Mouse (Mus musculus) erythroblast, adult 5-6 weeks (primary cell): Measurements from ENCODE around the gene Sap25. TPM values are rescaled to one million over a fixed set of nuclear protein-coding genes. Genes with fewer than 3 reads are reported as not detected.

Source experiments
- ATAC-seq: replicated peaks from 2 replicates; pipeline ENCODE4 v1.8.0; 2016; ENCODE audit warnings: moderate number of reproducible peaks, mild to moderate bottlenecking, moderate TSS enrichment, inconsistent platforms; ENCODE audit not compliant: poor library complexity, low FRiP score, severe bottlenecking
- total RNA-seq, 2 experiments: library from RNA; stranded (forward) in 1 of 2; stranded (reverse) in 1 of 2; fragments of 150-400 nt in 1 of 2; fragments of 200-764, 138-1000 nt in 1 of 2; gene quantifications; 2 replicates each; pipeline versions ENCODE4 v1.2.3 to v1.2.4; 2015 to 2017; ENCODE audit warnings: low replicate concordance in 2 of 2

Sap25 gene
- total RNA-seq, 2 experiments from 2014 or later, result 4.8 to 11.0 TPM

DNA sequence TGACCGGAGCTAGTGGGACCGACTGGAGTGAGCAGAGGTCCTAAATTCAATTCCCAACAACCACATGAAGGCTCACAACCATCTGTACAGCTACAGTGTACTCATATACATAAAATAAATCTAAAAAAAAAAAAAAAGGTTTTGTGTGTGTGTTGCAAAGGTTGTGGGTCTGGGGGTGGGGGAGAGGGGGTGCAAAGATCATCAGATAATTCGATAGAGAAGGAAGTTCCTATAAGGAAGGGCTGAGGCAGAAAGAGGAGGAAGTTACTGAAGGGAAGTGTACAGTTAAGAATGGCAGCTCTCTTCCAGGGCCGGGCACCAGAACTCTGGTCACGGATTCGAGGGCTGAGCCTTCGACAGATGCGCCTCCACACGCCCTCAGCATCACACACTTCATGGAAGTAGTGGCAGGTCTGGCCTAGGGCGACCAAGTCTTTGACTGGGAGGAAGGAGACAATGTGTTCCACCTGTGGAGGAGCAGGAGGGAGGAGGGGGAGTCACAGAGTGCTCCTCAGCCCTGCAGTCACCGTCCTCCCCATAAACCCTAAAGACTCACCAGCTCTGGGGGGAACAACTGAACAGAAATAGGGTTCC is 17.1 kb upstream of the Sap25 start:
- no peak for ATAC-seq

DNA sequence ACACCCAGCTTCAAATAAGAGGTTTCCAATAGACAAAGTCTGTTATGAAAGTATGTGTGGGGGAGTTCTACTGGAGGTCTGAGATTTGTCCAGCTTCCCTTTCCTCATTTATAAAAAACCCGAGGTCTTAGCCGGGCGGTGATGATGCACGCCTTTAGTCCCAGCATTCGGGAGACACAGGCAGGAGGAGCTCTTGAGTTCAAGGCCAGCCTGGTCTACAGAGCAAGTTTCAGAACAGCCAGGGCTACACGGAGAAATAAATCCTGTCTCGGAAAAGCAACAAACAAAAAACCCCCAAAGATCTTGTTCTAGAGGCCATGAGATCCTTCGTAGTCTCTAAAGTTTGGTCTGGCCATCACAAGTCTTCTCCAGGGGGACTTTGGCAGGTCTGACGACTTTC is 13.1 kb upstream of the Sap25 start:
- ATAC-seq, result no peak

DNA sequence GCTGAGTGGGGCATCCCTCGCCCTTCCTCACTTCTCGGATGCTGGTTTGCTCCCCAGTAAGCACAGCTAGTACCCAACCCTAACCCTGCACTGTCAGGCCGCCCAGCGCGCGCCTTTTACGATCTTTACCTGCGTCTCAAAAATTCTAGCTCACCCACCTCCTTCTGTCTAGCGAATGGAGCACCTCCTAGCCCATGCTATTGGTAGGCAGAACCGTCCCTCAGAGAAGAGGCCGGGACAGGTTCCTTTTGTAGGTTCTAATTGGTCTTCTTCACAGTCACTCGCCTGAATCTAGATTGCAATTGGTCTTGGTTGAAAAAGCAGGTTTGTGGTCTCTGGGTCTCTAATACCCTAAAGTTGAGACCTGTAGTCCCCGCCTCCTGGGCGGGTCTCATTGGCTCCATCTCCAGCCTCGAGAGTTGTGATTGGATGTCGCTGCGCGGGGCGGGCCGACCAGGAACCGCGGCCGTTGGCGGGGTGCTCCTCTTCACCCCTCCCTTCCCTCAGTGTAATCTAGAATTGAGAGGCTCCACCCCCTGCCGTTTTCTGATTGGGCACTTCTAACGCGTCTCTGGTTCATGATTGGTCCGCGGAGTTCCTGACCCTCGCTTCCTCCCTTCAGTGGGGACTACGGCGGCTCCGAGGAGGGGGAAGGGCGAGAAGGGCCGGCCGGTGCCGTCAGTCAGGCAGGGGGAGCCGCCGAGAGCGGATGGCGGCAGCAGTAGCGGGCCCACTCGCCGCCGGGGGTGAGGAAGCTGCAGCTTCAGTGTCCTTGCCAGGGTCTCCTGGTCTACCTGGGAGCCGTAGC is 12.4 kb upstream of the Sap25 start, which contains the start of the genes Fbxo24, Lrch4 and Gm20605:
TSS of gene Fbxo24 (minus strand) at position 505 of the 808 bp plus-strand sequence.
TSS of gene Lrch4 (plus strand) at position 624 of the 808 bp plus-strand sequence.
TSS of gene Gm20605 (plus strand) at position 678 of the 808 bp plus-strand sequence.
- ATAC-seq, result peak; percentile 90

DNA sequence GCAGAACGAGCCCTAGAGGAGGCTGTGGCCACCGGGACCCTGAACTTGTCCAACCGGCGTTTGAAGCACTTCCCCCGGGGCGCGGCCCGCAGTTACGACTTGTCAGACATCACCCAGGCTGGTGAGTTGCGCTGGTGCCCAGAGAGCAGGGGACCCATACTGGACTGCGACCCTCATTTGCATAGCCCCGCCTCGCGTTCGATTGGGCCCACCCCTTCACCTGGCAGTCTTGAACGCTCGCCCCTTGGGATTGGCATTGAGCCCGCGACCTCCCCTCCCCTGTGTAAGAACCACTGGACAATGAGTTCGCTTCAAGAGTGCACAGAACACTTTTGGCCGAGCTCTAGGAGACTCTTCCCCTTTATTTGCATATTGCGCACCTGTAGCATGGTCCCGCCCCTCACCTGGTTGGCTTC is 11.8 kb upstream of the Sap25 start:
- peak; percentile 26; the same call in 1 of the 2 replicates for ATAC-seq

DNA sequence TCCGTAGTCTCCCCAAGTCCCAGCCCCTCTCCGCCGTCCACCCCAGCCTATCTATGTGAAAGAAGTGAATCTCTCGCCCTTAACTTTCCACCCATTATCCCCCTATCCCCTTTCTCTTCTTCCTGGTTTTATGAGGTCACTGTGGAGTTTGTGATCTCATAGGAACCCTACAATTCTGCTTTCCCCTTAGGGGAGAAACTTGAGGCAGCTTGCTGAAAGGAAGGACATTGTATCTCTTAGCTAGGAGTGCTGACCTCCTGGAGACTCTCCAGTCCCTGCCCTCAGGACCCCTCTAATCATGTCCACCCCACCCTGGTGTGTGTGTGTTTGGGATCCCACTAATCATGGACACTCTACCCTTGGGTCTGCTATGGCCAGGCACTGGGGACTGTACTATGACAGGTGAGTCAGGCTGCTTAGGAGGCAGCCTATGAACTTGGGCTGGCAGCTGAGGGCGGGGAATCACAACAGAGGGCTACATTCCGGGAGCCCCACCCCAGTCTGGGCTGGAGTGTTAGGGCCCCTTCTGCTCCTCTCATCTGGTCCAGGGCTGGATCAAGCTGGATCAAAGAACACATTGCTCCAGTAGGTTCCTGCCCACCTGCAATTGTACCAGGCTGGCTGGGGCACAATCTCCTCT is 11.1 kb upstream of the Sap25 start:
- no peak for ATAC-seq

DNA sequence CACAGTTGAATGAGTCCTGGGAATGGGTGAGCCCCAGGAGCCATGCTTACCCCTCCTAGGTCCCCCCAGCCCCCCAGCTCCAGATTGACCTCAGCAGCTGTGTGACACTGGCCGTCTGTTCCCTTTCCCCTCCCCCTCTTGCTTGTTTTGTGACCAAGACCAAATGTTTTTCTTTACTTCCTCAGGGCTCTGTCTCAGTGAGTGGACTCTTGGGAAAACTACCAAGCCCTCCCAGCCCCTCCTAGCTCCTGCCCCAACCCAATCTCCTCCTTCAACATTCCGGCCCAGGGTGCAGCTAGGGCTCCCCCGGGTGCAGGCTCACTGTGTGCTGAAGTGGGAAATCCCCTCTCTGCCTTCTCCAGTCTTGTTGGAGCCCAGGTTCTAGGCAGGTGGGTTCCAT is 10.5 kb upstream of the Sap25 start:
- ATAC-seq, result no peak

DNA sequence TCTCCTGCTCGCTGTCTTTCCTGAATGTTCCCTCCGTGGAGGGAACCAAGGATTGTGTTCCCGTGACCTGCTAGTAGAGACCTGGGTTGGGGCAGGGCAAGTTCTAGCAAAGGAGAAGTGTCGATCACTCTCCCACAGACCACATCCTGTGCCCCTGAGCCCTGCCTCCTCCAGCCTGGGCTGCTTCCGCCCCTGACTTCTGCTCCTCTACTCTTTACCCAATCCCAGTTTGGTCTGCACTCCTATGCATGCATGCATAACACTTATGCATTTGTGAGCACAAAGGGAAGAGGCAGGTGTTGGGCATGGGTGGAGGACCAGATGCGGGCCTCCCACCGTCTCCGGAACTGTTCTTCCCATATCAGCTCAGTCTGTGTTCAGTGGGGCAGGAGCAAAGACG is 10.0 kb upstream of the Sap25 start:
- no peak for ATAC-seq

DNA sequence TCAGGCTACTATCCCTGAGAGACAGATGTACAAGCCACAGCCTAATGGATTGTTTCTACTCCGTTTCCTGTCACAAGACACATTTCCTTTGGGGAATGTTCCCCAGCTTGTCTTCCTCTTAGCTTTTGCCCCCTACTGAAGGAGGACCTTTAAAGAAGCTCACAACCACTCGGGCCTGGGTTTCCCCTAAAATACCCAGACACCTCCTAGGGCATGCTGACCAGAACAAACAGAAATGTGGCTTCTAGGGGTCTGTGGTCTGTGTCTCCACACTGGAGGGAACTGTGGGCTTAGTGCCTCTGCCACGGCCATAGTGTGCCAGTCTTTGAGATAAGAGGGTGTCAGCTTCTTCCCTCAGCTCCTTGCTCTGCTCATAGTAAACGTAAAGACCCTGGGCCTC is 9.5 kb upstream of the Sap25 start:
- no peak for ATAC-seq

DNA sequence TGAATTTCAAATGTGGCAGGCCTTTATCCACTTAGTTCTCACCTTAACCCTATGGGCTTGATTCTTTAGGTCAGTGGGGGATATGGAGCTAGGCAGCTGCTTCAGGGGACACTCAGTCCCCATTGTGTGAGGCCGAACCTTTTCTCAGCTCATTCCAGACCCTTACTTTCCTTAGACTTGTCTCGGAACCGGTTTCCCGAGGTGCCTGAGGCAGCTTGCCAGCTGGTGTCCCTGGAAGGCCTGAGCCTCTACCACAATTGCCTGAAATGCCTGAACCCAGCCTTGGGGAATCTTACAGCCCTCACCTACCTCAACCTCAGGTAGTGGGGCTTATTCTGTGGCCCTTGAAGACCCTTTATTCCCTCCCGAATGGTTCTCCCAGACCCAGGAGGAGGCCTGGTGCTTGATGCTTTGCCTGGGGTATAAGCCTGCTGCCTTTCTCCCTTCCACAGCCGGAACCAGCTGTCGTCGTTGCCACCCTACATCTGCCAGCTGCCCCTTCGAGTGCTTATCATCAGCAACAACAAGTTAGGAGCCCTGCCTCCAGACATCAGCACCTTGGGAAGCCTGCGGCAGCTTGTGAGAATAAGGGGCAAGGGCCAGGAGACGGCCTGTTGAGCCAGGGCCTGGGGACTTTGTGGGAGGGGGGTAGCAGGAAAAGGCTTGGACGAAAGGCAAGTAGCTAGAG is 7.6 kb upstream of the Sap25 start:
- ATAC-seq, result no peak

DNA sequence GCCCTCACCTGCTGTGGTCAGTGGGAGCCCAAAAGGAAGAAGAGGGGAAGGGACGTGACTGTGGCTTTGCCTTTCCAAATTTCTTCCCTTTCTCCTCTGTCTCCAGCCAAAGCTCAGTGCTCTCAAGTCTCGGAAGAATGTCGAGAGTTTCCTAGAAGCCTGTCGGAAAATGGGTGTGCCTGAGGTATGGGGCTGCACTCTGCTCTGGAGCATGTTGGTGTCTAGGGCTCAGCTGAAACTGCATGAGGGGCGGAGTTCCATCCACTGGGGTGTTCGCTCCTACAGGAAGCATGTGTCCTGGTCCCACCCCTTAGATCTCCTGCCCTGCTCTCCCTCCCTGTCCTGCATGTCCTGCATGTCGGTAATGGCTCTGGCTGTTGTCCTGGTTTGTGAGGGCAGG is 1.7 kb upstream of the Sap25 start:
- ATAC-seq, result no peak

DNA sequence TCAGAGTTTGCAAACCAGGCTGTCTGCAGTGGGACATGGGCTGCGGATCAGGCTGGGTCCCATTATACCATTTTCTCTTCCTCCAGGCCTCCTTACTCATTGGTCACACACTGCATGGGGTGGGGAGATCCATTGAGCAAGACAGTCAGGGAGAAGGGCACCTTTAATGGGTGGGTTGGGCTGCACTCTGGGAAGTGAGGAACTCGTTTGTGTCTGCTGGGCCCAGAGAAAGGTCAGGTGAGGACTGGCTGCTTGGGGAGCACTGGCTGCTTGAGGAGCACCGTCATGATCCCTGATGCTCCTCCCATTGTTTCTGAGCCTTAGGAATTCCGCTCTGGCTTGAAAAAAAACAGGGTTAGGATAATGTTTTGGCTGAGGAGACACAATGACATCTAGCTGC is 1.8 kb downstream of the Sap25 start:
- ATAC-seq, result no peak

DNA sequence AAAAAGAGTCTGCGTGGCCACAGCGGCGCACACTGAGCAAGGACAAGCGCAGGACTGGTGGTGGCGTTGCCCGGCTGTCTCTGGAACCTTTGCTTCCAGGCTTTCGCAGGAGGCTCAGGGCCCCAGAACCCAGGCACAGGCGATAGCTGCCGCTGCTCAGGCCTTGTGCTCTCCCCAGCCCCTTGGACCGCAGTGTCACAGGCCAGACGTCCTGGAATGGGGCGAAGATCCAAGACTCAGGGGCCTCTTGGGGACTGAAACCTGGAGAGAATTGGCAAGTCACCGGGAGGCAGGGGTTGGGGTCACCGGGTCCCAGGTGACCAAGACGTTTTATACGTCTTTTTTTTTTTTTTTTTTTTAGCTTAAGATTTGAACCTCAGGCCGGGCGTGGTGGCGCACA is 3.4 kb downstream of the Sap25 start:
- no peak for ATAC-seq

DNA sequence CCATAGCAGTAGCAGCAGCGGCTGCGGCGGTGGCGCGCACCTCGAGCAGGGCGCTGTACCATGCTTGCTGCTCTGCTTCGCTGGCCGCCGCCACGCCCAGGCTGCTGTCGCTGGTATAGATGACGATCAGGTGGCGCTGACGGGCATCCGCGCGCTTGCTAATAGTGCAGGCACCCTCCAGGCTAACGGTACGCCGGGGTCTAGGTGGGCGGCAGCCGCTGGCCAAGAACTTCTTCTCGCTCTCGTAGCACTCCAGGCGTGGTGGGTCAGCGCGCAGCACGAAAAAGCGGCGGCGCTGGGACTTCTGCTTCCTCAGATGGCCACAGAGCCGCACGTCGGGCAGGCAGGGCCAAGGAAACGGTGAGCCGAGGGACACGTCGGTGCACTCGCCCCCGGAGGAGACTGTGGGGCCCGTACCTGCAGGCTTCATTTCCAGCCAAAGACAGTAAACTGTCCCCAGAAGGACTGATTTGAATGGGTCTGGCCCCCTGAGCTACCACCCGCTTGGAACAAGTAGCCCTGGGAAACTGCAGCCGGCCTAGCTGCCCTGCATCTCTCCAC is 4.0 kb downstream of the Sap25 start:
- ATAC-seq, result peak; percentile 48

DNA sequence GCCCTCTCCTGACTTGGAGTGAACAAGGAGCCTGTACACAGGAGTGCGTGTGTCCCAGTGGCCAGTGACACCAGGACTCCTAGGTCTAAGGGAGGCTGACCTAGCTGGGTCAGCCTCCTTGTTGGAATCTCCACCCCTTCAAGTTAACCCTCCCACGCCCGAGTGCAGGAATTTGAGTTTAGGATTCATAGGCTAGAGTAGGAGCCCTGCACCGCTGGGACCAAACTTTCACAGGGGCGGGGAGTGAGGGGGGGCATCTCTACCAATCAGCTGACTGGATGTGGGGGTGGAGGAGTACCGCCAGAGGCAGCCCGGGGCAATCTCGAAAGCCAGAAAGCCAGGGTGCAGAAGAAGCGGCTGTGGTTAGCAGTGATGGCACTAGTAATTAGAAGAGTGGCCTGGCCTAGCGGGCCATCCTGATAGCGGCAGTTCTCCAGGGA is 4.5 kb downstream of the Sap25 start, which contains the start of gene Irs3:
TSS of gene Irs3 (minus strand) at position 63 of the 440 bp plus-strand sequence.
- no peak for ATAC-seq

DNA sequence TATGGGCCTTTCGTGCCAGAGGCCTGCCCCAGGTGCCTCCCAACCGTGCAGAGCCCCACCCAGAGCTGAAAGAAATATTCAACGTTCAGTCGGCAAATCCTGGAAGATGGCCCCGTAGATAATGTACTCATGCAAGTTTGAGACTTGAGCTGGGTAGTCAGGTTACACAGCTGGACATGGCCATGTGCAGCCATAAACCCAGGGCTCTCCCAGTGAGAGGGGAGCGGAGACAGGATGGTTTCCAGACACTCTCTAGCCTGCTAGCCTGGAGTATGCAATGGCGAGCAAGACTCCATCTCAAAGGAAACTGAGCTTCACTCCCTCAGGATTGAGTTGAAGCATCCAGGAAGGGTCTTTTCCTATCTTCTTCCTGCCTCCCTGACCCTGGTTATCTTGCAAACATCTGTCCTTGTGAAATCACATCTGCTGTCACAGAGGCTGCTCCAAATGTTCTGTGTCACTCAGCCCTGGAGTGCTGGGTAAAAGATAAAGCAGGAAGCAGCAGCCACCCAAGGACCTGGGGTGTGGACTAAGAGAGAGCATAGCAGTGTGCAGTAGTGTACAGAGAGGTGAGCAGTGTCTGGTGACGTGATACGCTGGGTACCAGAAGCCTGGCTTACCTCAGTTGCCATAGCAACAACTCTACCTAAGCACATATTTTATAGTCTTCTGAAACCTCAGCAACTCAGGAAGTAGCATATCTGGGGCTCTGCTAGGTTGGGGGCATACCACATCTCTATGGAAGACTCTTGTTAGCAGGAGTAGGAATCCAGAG is 6.9 kb downstream of the Sap25 start:
- no peak for ATAC-seq

DNA sequence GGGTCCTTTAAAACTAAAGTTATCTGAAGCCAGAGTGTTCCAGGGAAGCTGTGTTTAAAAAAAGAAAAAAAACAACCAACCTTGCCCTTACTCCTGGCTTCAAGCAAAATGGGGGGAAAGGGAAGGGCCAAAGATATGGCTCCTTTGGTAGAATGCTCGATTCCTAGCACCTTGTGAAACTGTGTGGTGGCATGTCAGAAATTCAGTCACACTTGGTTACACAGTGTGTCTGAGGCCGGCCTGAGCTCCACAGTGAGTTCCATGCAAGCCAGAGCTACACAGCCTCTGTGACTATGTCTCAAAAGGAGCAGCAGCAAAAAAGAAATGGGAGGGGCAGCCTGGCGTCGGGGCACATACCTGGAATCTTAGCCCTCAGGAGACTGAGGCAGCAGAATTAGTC is 8.1 kb downstream of the Sap25 start:
- no peak for ATAC-seq

DNA sequence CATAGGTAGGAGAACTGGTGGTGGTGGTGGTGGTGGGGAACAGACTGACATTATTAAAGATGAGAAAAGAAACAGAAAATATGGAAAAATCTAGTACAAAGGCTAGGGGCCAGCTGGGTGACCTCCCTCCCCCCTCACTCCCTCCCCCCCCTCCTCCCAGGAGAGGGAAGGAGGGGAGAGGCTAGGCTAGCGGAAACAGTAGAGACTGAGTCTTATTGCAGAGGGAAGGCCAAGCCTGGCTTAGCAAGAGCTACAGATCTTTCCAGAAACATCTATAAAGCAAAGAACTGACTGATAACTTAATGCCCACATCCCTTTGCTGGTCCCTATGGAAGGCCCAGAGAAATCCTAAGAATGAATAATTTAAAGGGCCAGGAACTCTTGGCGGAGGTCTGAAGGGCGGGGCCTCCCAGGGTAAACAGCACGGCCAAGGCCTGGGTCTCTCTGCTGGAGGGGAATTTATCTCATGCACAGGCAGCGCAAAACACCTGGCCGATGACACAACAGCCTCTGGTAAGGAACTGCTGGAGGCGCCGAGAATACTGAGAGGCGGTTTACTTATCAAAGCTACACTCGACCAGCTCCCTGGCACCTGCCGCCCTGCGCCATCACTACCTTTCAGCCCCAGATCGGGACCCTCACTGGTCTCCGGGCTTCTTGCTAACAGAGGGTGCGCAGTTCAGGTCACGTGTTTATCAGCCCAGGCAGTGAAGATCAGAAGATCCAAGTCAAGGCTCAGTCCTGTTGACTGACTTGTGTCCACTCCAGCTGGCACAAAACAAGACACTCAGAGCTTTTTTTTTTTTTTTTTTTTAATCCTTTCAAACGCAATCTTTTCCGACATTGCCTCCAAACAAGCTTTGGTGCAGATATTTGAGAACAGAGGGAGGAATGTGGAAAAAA is 8.8 kb downstream of the Sap25 start:
- no peak for ATAC-seq

DNA sequence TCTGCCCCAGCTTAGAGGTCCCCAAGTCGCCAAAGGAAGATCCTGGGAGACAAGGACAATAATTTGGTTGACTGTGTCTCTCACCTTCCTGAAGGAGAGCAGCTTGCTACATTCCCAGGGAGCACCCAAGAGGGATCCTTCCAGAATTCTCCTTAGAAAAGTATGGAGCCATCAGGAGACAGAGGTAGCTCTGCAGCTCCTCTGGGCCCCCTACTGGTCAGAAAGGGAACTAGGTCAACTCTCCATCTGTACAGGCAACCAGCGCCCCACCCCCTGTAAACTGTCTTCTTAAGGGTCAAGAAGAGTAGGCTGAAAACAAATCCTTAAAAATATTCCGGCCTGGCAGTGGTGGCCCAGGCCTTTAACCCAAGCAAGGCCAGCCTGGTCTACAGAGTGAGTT is 11.3 kb downstream of the Sap25 start:
- ATAC-seq, result peak; percentile 60
